Mouse (Mus musculus): ENCODE data around the gene Rfc1. TPM values are rescaled to one million over a fixed set of nuclear protein-coding genes. Genes with fewer than 3 reads are reported as not detected.

Rfc1 gene
- 25.7 and 34.8 TPM in 2 replicates for polyA plus RNA-seq (2015; fragmentation: Nextera tagmentation; extraction: Ambion mirVana)

DNA sequence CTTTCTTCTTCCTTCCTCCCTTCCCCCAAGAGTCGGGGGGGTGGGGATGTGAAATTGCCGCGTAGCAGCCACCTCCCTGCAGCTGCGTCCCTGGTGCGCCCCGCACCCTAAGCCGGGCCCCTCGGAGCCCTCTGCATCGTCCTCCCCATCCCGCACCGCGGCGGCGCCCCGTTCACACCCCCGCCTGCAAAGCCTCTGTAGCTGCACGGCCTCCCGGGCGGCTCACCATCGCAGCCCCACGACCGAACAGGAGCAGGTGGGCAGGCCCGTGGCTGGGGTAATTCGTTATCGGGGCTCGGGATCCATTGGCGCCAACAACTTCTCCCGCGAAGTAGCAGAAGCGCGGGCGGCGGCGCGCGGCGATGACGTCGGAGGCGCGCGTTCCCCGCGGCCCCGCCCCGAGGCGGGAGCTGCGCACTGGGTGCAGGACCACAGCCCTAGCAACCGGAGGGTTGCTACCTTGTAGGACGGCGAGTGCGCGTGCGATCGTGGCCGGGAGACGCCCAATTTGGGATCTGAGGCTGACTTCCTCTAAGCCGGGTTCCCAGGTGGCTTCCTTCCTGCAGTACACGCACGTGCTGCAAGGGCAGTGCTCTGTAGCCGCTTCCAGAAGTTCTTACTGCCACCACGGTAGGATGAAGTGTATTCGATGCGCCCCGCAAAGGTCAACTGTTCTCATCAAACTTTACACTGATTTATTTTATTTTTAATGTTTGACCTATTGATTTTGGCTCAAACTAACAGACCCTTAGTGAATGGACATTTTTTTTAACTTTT is at the start of gene Rfc1:
TSS of gene Rfc1 (minus strand) at position 373 of the 777 bp plus-strand sequence.
- H3K9me3 ChIP-seq (replicated peaks): no peaks in the 10 kb centered on the region
- peak within 1 kb of the TSS; percentile 79 for H3K27ac ChIP-seq (replicated peaks)
- peak within 1 kb of the TSS; percentile 75 for H3K4me3 ChIP-seq (replicated peaks)
- H3K36me3 ChIP-seq (replicated peaks): peaks cover 16% of the 10 kb centered on the region
- ATAC-seq (ENCODE audit: insufficient read depth): peak; percentile 94
- peaks cover 23% of the 10 kb centered on the region for H3K4me1 ChIP-seq (replicated peaks)
- peak within 1 kb of the TSS; percentile 87 for H3K4me2 ChIP-seq
- WGBS (ENCODE audit: insufficient replicate concordance): under 1% methylated on average over 65 of the region's 65 CpGs
- H3K27me3 ChIP-seq: no peaks in the 10 kb centered on the region
- peak within 1 kb of the TSS; percentile 73 for H3K9ac ChIP-seq

DNA sequence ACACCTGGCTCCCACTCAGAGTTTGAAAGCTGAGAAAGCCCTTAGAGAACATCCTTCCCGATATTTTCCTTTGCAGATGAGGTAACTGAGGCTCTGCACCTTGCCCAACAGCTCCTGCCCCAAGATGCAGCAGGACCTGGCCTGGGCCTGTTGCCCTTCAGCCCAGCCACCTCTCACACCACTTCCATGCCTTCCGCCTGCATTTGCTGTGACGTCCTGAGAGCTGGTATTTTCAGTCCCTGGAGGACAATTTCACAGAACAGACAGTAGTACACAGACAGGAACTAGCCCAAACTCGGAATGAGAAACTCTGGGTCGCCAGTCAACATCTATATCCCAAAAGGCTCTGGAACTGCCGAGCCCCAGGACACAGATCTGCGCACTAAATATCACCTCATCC is 39.3 kb upstream of the Rfc1 start:
- no peaks in the 10 kb centered on the region for H3K9me3 ChIP-seq (replicated peaks)
- ATAC-seq (ENCODE audit: insufficient read depth): no peak

DNA sequence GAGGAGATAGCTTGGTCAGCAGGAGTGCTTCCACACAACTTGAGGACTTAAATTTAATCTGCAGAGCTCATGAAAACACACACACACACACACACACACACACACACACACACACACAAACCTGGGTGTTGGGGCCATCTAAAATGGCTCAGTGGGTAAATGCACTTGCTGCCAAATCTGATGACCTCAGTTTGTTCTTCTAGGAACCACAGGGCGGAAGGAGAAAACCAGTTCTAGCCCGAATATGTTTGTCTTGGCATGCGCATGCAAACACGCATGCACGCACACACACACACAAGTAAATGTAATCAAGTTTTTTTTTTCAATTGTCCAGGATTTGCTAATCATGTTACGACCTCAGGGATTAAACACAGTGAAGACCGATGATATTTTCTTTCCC is 36.1 kb upstream of the Rfc1 start:
- Histone ChIP-seq H3K36me3 (replicated peaks) (0 out of 2 replicates have a peak, but pooled peaks cover 4% of the 10 kb centered on the region), H3K27ac (replicated peaks) (no peak overlapping the region), H3K4me3 (replicated peaks) (no peak overlapping the region), H3K9ac (no peak overlapping the region), H3K9me3 (replicated peaks) (no peaks in the 10 kb centered on the region), H3K27me3 (no peaks in the 10 kb centered on the region), H3K4me1 (replicated peaks) (peaks cover 3% of the 10 kb centered on the region; the same call in 1 of the 2 replicates), H3K4me2 (no peak overlapping the region)
- ATAC-seq (ENCODE audit: insufficient read depth): no peak
- 80% methylated on average over 7 of the region's 7 CpGs for WGBS (ENCODE audit: insufficient replicate concordance)

More for the DNA sequence above, 39.3 kb upstream of the Rfc1 start:
- H3K4me2 ChIP-seq: no peak overlapping the region
- 0 out of 2 replicates have a peak, but pooled peaks cover 4% of the 10 kb centered on the region for H3K36me3 ChIP-seq (replicated peaks)
- no peak overlapping the region for H3K9ac ChIP-seq
- H3K27ac ChIP-seq (replicated peaks): no peak overlapping the region
- no peak overlapping the region for H3K4me3 ChIP-seq (replicated peaks)
- no peaks in the 10 kb centered on the region for H3K27me3 ChIP-seq
- 73% methylated on average over 7 of the region's 7 CpGs for whole genome bisulfite sequencing (ENCODE audit: insufficient replicate concordance)
- H3K4me1 ChIP-seq (replicated peaks): no peaks in the 10 kb centered on the region

DNA sequence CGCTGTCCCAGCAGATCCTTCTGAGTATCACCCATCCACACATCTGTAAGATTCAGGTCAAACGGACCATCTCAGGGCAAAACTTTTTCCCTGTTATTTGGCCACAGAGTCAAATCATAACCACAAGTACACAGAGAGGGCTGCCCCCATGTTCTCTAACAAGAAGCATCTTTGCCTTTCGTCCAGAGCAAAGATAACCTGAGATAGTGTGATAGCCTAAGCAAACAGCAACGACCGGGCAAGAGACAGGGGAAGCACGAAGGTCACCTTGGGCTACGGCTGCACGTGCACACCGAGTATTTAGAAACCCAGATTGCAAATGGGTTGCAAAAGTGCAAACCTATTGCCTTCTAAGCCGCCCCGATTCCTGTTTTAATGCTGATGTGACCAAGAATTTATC is 32.4 kb upstream of the Rfc1 start:
- ATAC-seq (ENCODE audit: insufficient read depth): peak; percentile 57; the same call in 1 of the 2 replicates
- Histone ChIP-seq H3K9ac (no peak overlapping the region), H3K27me3 (no peaks in the 10 kb centered on the region), H3K4me2 (peak overlapping the region; percentile 18; the same call in 1 of the 2 replicates), H3K36me3 (replicated peaks) (no peaks in the 10 kb centered on the region), H3K4me1 (replicated peaks) (peaks cover 5% of the 10 kb centered on the region; the same call in 1 of the 2 replicates), H3K27ac (replicated peaks) (0 out of 2 replicates have a peak overlapping the region, but pooled peaks have one; percentile 2), H3K9me3 (replicated peaks) (no peaks in the 10 kb centered on the region), H3K4me3 (replicated peaks) (no peak overlapping the region)
- WGBS (ENCODE audit: insufficient replicate concordance): 61% methylated on average over 11 of the region's 11 CpGs

DNA sequence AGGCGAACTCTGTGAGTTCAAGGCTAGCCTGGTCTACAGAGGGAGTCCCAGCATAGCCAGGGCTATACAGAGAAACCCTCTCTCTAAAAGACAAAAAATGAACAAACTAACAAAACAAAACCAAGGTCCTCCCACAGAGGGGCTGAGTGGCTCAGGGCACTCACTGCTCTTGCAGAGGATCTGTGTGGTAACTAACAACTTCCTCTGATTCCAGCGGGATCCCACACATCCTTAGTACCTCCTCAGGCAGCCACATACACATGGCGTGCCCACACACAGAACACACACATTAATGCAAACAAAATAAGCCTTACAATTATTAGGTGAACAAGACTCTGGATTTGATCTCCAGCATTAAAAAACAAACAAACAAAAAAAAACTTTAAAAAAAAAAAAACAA is 22.3 kb upstream of the Rfc1 start:
- H3K27me3 ChIP-seq: no peaks in the 10 kb centered on the region
- 48% methylated on average over 3 of the region's 3 CpGs for WGBS (ENCODE audit: insufficient replicate concordance)
- H3K36me3 ChIP-seq (replicated peaks): no peaks in the 10 kb centered on the region
- H3K9me3 ChIP-seq (replicated peaks): no peaks in the 10 kb centered on the region
- ATAC-seq (ENCODE audit: insufficient read depth): no peak
- H3K4me1 ChIP-seq (replicated peaks): peaks cover 7% of the 10 kb centered on the region
- no peak overlapping the region for H3K4me2 ChIP-seq
- peak overlapping the region; percentile 51; the same call in 1 of the 2 replicates for H3K27ac ChIP-seq (replicated peaks)
- no peak overlapping the region for H3K9ac ChIP-seq
- H3K4me3 ChIP-seq (replicated peaks): no peak overlapping the region

DNA sequence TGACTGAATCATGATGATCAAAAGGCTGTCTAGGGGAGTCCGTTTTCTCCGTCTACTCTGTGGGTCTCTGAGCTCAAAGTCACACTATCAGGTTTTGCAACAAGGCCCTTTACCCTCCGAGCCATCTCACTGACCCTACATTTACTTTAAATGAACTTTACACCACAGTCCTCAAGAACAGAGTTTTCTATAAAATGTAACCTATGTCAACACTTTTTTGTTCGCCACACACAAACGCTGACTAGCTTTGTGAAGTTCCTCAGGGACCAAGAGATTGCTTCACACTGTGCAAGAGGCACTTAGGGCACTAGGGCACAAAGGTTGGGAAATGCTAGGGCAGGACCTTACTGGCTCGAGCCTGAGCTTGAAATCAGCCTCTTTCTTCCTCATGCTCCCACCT is 21.4 kb upstream of the Rfc1 start:
- Histone ChIP-seq H3K9me3 (replicated peaks) (no peaks in the 10 kb centered on the region), H3K4me3 (replicated peaks) (no peak overlapping the region), H3K27ac (replicated peaks) (peak overlapping the region; percentile 62; the same call in 1 of the 2 replicates), H3K9ac (no peak overlapping the region), H3K4me2 (no peak overlapping the region; the same call in 1 of the 2 replicates), H3K36me3 (replicated peaks) (no peaks in the 10 kb centered on the region), H3K4me1 (replicated peaks) (peaks cover 7% of the 10 kb centered on the region), H3K27me3 (no peaks in the 10 kb centered on the region)
- ATAC-seq (ENCODE audit: insufficient read depth): peak; percentile 77
- 53% methylated on average over 6 of the region's 6 CpGs for WGBS (ENCODE audit: insufficient replicate concordance)

DNA sequence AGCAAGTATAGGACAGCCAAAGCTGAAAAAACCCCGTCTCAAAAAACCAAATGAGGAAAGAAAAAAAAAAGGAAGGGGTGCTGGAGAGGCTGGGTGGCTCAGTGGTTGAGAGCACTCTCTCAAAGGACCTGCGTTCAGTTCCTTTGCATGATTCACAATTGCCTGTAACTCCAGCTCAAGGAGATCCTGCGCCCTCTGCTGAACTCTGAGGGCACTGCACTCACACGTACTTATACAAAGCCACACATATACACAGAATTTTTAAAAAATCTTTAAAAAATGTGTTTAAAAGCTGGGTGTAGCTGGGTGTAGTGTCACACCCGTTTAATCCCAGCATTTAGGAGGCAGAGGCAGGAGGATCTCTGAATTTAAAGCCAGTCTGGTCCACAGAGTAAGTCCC is 19.5 kb upstream of the Rfc1 start:
- H3K4me3 ChIP-seq (replicated peaks): no peak overlapping the region
- peaks cover 7% of the 10 kb centered on the region for H3K4me1 ChIP-seq (replicated peaks)
- ATAC-seq (ENCODE audit: insufficient read depth): no peak
- 64% methylated on average over 5 of the region's 5 CpGs for WGBS (ENCODE audit: insufficient replicate concordance)
- H3K27ac ChIP-seq (replicated peaks): no peak overlapping the region
- H3K36me3 ChIP-seq (replicated peaks): no peaks in the 10 kb centered on the region
- no peak overlapping the region for H3K4me2 ChIP-seq
- H3K27me3 ChIP-seq: no peaks in the 10 kb centered on the region
- no peaks in the 10 kb centered on the region for H3K9me3 ChIP-seq (replicated peaks)
- H3K9ac ChIP-seq: no peak overlapping the region

DNA sequence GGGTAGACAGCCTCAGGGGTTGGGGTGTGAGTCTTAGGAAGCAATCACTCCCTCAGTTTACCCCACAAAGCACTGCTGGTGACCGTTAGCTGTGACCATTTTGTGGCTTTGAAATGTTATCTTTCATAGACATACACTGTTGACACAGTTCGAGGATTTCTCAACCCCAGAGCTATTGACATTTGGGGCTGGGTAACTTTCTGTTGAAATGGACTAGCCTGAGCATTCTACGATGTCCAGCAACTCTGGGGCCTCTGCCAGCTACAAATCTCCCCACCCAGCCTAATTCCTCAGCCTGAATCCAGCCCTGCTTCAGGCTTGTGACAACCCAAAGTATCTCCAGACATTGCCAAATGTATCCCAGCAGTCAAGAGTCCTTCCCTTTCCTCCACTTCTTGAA is 18.6 kb upstream of the Rfc1 start:
- Histone ChIP-seq H3K27ac (replicated peaks) (no peak overlapping the region), H3K9ac (no peak overlapping the region), H3K4me1 (replicated peaks) (peaks cover 7% of the 10 kb centered on the region), H3K9me3 (replicated peaks) (no peaks in the 10 kb centered on the region), H3K36me3 (replicated peaks) (no peaks in the 10 kb centered on the region), H3K4me3 (replicated peaks) (no peak overlapping the region), H3K27me3 (no peaks in the 10 kb centered on the region), H3K4me2 (no peak overlapping the region)
- ATAC-seq (ENCODE audit: insufficient read depth): peak; percentile 36; the same call in 1 of the 2 replicates
- 23% methylated on average over 3 of the region's 3 CpGs for WGBS (ENCODE audit: insufficient replicate concordance)

DNA sequence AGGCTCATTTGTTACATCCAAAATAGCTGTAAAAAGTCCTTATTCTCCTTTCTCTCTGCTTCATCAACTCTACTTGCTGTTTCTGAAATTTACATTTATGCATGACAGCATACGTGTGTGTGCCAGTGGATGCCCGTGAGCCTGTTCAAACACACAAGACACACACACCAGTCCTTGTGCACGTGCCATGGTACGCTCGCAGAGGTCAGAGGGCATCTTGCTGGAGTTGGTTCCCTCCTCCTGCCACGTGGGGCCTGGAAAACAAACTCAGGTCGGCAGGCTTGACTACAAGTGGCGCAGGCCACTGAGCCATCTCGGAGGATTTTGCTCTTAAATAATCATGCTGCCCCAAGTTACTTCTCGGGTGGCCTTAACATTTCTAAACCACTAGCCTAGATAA is 15.0 kb upstream of the Rfc1 start:
- Histone ChIP-seq H3K4me2 (peak overlapping the region; percentile 25), H3K9ac (no peak overlapping the region), H3K27ac (replicated peaks) (no peak overlapping the region), H3K9me3 (replicated peaks) (no peaks in the 10 kb centered on the region), H3K4me3 (replicated peaks) (peak overlapping the region; percentile 46), H3K4me1 (replicated peaks) (no peaks in the 10 kb centered on the region), H3K27me3 (no peaks in the 10 kb centered on the region), H3K36me3 (replicated peaks) (no peaks in the 10 kb centered on the region)
- peak; percentile 56 for ATAC-seq (ENCODE audit: insufficient read depth)
- WGBS (ENCODE audit: insufficient replicate concordance): 56% methylated on average over 10 of the region's 10 CpGs

DNA sequence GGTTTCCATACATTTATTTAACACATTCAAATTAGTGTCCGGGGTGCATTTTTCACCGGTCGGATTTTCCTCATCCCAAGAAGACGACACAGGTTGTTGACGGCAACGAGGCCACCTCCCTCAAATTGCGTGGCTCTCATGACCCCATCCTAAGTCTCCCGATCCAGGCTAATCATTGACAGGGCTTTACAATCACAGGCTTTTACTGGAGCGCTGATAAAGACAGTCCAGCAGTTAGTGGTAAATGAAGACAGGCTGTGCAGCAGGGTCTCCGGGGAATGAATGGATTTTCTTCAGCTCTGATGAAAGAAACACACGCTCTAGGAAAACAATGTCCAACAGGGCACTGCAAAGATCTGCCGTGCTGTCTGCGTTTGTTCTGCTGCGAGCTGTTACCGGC is 12.7 kb upstream of the Rfc1 start, which contains the start of gene Klb:
TSS of gene Klb (plus strand) at position 147 of the 400 bp plus-strand sequence.
- Histone ChIP-seq H3K4me2 (no peak within 1 kb of the TSS), H3K9ac (no peak within 1 kb of the TSS), H3K27ac (replicated peaks) (peak within 1 kb of the TSS; percentile 25; the same call in 1 of the 2 replicates), H3K36me3 (replicated peaks) (no peaks in the 10 kb centered on the region), H3K4me3 (replicated peaks) (peak within 1 kb of the TSS; percentile 46), H3K9me3 (replicated peaks) (no peaks in the 10 kb centered on the region), H3K4me1 (replicated peaks) (no peaks in the 10 kb centered on the region), H3K27me3 (no peaks in the 10 kb centered on the region)
- ATAC-seq (ENCODE audit: insufficient read depth): peak; percentile 50; the same call in 1 of the 2 replicates
- WGBS (ENCODE audit: insufficient replicate concordance): 66% methylated on average over 15 of the region's 15 CpGs

DNA sequence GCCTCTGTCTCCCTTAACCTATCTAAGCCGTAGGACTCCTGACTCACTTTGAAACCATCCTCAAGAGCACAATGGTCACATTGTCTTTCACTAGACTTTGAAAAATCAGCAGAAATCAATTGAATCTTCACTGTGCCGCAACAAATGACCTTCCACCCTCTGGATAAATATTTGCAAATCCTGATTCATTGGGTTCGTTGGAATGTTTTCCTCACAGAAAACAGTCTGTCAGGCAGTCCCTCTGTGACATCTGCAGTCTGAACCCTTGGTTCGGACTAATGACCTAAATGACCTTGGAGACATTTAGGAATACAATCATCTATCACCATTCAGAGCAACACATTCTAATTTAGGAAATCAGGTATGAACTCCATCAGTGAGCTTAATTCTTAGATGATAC is 4.7 kb upstream of the Rfc1 start:
- no peak for ATAC-seq (ENCODE audit: insufficient read depth)
- Histone ChIP-seq H3K4me1 (replicated peaks) (peaks cover 12% of the 10 kb centered on the region), H3K9me3 (replicated peaks) (no peaks in the 10 kb centered on the region), H3K4me2 (no peak overlapping the region), H3K9ac (no peak overlapping the region), H3K27me3 (no peaks in the 10 kb centered on the region), H3K4me3 (replicated peaks) (no peak overlapping the region), H3K27ac (replicated peaks) (no peak overlapping the region), H3K36me3 (replicated peaks) (no peaks in the 10 kb centered on the region)
- 48% methylated on average over 4 of the region's 4 CpGs for WGBS (ENCODE audit: insufficient replicate concordance)

All from liver, embryonic 15.5 days (tissue).